Mouse (Mus musculus) liver, embryonic 14.5 days (tissue): ENCODE data around the gene Ifi27l2a.

ENCODE experiments used
- CTCF ChIP-seq: IDR thresholded peaks from 2 replicates; pipeline ENCODE4 v1.5.1; 2016; ENCODE audit warnings: antibody characterized with exemption, low read depth, control low read depth
- EP300 ChIP-seq: IDR thresholded peaks from 2 replicates; pipeline ENCODE4 v1.6.1; 2016; ENCODE audit warnings: antibody characterized with exemption, low read depth

- no peak for TF ChIP-seq CTCF
- TF ChIP-seq EP300 = no peak
Observed at GRCm38 (mm10) chr12:103396751-103397150, 46.7 kb downstream of the Ifi27l2a start.
